Mouse (Mus musculus): ENCODE measurements around the gene Crybg3.
"Not testable (repeated sequence)": the region's sequence is repeated elsewhere in the genome, so short reads cannot be mapped to it uniquely, and the experiment has no call there.

Gene Crybg3

GRCm38 (mm10) chr16:59459259-59459861, 141.4 kb downstream of the Crybg3 start:
- DNase-seq (ENCODE audit: low spot score in 2 of 2) = not testable (repeated sequence)

DNA sequence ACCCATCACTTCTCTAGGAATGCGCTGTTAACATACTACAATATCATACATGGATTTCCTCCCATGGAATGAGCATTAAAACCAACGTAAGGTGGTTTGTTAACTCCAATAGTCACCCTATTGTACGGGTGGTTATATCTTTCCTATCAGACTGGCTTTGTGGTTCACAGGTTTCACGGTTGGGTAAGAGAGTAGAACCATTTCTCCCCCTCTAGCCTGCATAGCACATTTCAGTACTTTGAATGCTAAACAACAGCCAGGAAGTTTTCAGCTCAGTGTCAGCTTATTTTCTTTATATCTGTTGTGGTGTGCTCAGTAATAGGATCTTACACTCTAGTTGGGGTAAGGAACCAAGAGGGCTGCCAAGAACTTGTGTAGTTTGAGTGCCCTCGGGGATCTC, 149.0 kb downstream of the Crybg3 start:
- no peak for DNase-seq (ENCODE audit: low spot score in 2 of 2)

DNA sequence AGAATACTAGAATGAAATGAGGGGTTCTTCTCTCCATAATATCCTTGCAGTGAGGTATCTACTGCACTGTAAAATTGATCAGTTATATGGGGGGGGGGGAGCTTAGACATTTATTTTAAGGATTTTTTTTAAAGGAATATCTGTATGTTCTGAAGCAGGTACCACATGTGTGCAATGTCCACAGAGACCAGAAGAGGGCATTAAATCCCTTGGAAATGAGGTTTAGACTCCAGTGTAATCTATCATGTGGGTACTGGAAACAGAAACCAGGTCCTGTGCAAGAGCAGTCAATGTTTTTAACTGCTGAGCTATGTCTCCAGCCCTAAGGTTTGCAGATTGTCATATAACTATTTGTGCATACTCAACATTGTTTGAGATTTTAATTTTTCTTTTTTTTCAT, 151.7 kb downstream of the Crybg3 start:
- DNase-seq (ENCODE audit: low spot score in 2 of 2) = no peak

GRCm38 (mm10) chr16:59448181-59448580, 152.6 kb downstream of the Crybg3 start:
- no peak for DNase-seq (ENCODE audit: low spot score in 2 of 2)

GRCm38 (mm10) chr16:59444880-59445559, 155.8 kb downstream of the Crybg3 start:
- DNase-seq (ENCODE audit: low spot score in 2 of 2) = no peak
